10 mouse cellular contexts compared by ENCODE assay signal in the genomic region with DNA sequence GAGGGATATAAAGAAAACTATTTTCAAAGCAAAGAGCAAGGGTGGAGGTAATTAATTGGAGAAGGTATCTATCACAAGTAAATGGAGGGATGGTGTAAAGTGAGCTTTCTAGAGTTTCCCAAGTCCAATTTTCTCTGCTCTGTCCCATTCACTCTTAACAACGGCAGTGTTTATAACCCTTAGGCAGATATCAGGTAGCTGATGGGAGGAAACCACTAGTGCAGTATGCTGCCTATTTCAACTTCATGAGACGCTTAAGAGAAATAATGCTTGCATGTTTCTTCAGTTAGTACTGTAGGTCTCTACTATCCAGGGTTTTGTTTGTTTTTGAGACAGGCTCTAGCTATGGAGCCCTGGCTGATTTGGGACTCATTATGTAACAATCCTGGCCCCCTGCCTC. TPM values are rescaled to one million over a fixed set of nuclear protein-coding genes. Genes with fewer than 3 reads are reported as not detected.
DNase-seq lines count a peak whose midpoint lies in the region; ATAC-seq and TF ChIP-seq lines count a peak whose summit lies in the region.
"Had no signal": no experiment of that assay in that cellular context is flagged by ENCODE, and none has a peak within 500 bp of the region (broad histone marks: within the 10 kb centered on the region; RNA-seq: fewer than 3 reads in every experiment).

No protein-coding gene starts in this region.

- no peak overlapping the region for H3K9ac ChIP-seq in heart, embryonic 13.5 days
- H3K9ac ChIP-seq in midbrain, embryonic 11.5 days (ENCODE audit: low read length) = no peak overlapping the region; the same call in 1 of the 2 replicates
- H3K9ac ChIP-seq in midbrain, embryonic 14.5 days (replicated peaks; ENCODE audit: low read length) = no peak overlapping the region
- no peak overlapping the region for H3K9ac ChIP-seq in forebrain, embryonic 13.5 days
- H3K9ac ChIP-seq in liver, postnatal 0 days (replicated peaks) = peak overlapping the region; percentile 79

- peak overlapping the region; percentile 78; the same call in 1 of the 2 replicates for H3K4me2 ChIP-seq in heart, embryonic 13.5 days
- peak overlapping the region; percentile 6; the same call in 1 of the 2 replicates for H3K4me2 ChIP-seq in midbrain, embryonic 11.5 days
- no peak overlapping the region for H3K4me2 ChIP-seq in midbrain, embryonic 14.5 days (ENCODE audit: low read length)
- H3K4me2 ChIP-seq in forebrain, embryonic 13.5 days = no peak overlapping the region
- H3K4me2 ChIP-seq in liver, postnatal 0 days (ENCODE audit: low read depth, low read length) = peak overlapping the region; percentile 78

- 80% methylated on average over 2 of the region's 2 CpGs for WGBS in heart, embryonic 13.5 days
- WGBS in midbrain, embryonic 11.5 days = 77% methylated on average over 2 of the region's 2 CpGs
- WGBS in midbrain, embryonic 14.5 days = 80% methylated on average over 2 of the region's 2 CpGs
- WGBS in forebrain, embryonic 13.5 days = 81% methylated on average over 2 of the region's 2 CpGs
- 59% methylated on average over 2 of the region's 2 CpGs for WGBS in liver, postnatal 0 days (ENCODE audit: insufficient replicate concordance)

- no peaks in the 10 kb centered on the region for H3K27me3 ChIP-seq in heart, embryonic 13.5 days (replicated peaks)
- no peaks in the 10 kb centered on the region for H3K27me3 ChIP-seq in midbrain, embryonic 11.5 days (ENCODE audit: control insufficient read depth, insufficient read depth, low read length)
- no peaks in the 10 kb centered on the region for H3K27me3 ChIP-seq in midbrain, embryonic 14.5 days (ENCODE audit: control insufficient read depth, insufficient read depth, low read length)
- no peaks in the 10 kb centered on the region for H3K27me3 ChIP-seq in forebrain, embryonic 13.5 days
- no peaks in the 10 kb centered on the region for H3K27me3 ChIP-seq in liver, postnatal 0 days (ENCODE audit: insufficient read depth, low read length)

- intact Hi-C loops in heart, postnatal 14 days (cut with DNase I) = loop anchor here (5.0 kb wide), 1 partner anchor 1535 kb away; a partner anchor contains a TSS

- H3K36me3 ChIP-seq in heart, embryonic 13.5 days = no peaks in the 10 kb centered on the region
- no peaks in the 10 kb centered on the region for H3K36me3 ChIP-seq in midbrain, embryonic 11.5 days (ENCODE audit: control insufficient read depth, insufficient read depth, low read length)
- no peaks in the 10 kb centered on the region for H3K36me3 ChIP-seq in midbrain, embryonic 14.5 days (ENCODE audit: control insufficient read depth, insufficient read depth, low read length)
- H3K36me3 ChIP-seq in forebrain, embryonic 13.5 days (ENCODE audit: poor library complexity, severe bottlenecking) = no peaks in the 10 kb centered on the region
- no peaks in the 10 kb centered on the region for H3K36me3 ChIP-seq in liver, postnatal 0 days (replicated peaks; ENCODE audit: insufficient read depth, low read length)

- DNase-seq in heart, postnatal 14 days = no peak
- peak; percentile 82 for DNase-seq in midbrain, embryonic 11.5 days (ENCODE audit: low spot score, missing footprints)
- DNase-seq in midbrain, embryonic 14.5 days = no peak
- DNase-seq in liver, postnatal 0 days = no peak
- no peak for DNase-seq in adipocyte (ENCODE audit: low spot score)
- DNase-seq in heart, adult 9 months (ENCODE audit: low spot score in 2 of 2) = no peak
- DNase-seq: lung, adult 2 months; retina, postnatal 1 day had no signal

- H3K27ac ChIP-seq in heart, embryonic 13.5 days (replicated peaks) = no peak overlapping the region
- H3K27ac ChIP-seq in midbrain, embryonic 11.5 days (ENCODE audit: low read depth, low read length) = 0 out of 2 replicates have a peak overlapping the region, but pooled peaks have one; percentile 51
- H3K27ac ChIP-seq in midbrain, embryonic 14.5 days (replicated peaks; ENCODE audit: low read depth, low read length) = no peak overlapping the region
- H3K27ac ChIP-seq in forebrain, embryonic 13.5 days = peak overlapping the region; percentile 89
- peak overlapping the region; percentile 96 for H3K27ac ChIP-seq in liver, postnatal 0 days (ENCODE audit: low read depth)

- H3K4me3 ChIP-seq in heart, embryonic 13.5 days = no peak overlapping the region
- no peak overlapping the region for H3K4me3 ChIP-seq in midbrain, embryonic 11.5 days (ENCODE audit: low read depth, low read length)
- no peak overlapping the region for H3K4me3 ChIP-seq in midbrain, embryonic 14.5 days (replicated peaks; ENCODE audit: low read depth, low read length)
- no peak overlapping the region for H3K4me3 ChIP-seq in forebrain, embryonic 13.5 days
- H3K4me3 ChIP-seq in liver, postnatal 0 days (ENCODE audit: low read depth, low read length) = peak overlapping the region; percentile 60; the same call in 1 of the 2 replicates

- no peaks in the 10 kb centered on the region for H3K9me3 ChIP-seq in heart, embryonic 13.5 days
- no peaks in the 10 kb centered on the region for H3K9me3 ChIP-seq in midbrain, embryonic 11.5 days (ENCODE audit: control insufficient read depth, low read length)
- no peaks in the 10 kb centered on the region for H3K9me3 ChIP-seq in midbrain, embryonic 14.5 days (ENCODE audit: control insufficient read depth, low read length)
- no peaks in the 10 kb centered on the region for H3K9me3 ChIP-seq in forebrain, embryonic 13.5 days (replicated peaks)
- no peaks in the 10 kb centered on the region for H3K9me3 ChIP-seq in liver, postnatal 0 days (ENCODE audit: low read length)

- no peak for ATAC-seq in heart, embryonic 13.5 days (ENCODE audit: extremely low read depth, insufficient number of reproducible peaks, low FRiP score, low TSS enrichment)
- ATAC-seq in midbrain, embryonic 11.5 days (ENCODE audit: low FRiP score) = no peak
- no peak for ATAC-seq in midbrain, embryonic 14.5 days (ENCODE audit: low FRiP score, low TSS enrichment)
- no peak for ATAC-seq in forebrain, embryonic 13.5 days
- no peak for ATAC-seq in liver, postnatal 0 days

- no peak for TF ChIP-seq EP300 in liver, postnatal 0 days (IDR thresholded peaks at IDR 0.05; ENCODE audit: low read depth)

- TF ChIP-seq CTCF in liver, postnatal 0 days (IDR thresholded peaks at IDR 0.05; ENCODE audit: low read depth) = no peak

- peaks cover 50% of the 10 kb centered on the region for H3K4me1 ChIP-seq in heart, embryonic 13.5 days
- peaks cover 16% of the 10 kb centered on the region for H3K4me1 ChIP-seq in midbrain, embryonic 11.5 days (ENCODE audit: control insufficient read depth, insufficient read depth, low read length)
- peaks cover 27% of the 10 kb centered on the region for H3K4me1 ChIP-seq in midbrain, embryonic 14.5 days (ENCODE audit: control insufficient read depth, insufficient read depth, low read length)
- H3K4me1 ChIP-seq in forebrain, embryonic 13.5 days = peaks cover 40% of the 10 kb centered on the region
- H3K4me1 ChIP-seq in liver, postnatal 0 days (ENCODE audit: insufficient read depth) = peaks cover 26% of the 10 kb centered on the region

RNA-seq across cellular contexts. Expression of a gene that starts 1.7 kb away (rescaled TPM):
- polyA plus RNA-seq in heart, embryonic 13.5 days (2015; fragmentation: Nextera tagmentation; extraction: Ambion mirVana) = 3.1 and 3.4 TPM in 2 replicates
- 100 to 1,000 TPM in 1 of 2 experiments, 10 to 100 TPM in 1; 67.9 to 160 TPM for total RNA-seq in heart, postnatal 14 days (2021)
- 9.9 and 11.3 TPM in 2 replicates for polyA plus RNA-seq in midbrain, embryonic 11.5 days (2014; fragmentation: Nextera tagmentation; extraction: Ambion mirVana)
- 0.86 and 1.1 TPM in 2 replicates for polyA plus RNA-seq in midbrain, embryonic 14.5 days (2014; fragmentation: Nextera tagmentation; extraction: Ambion mirVana)
- polyA plus RNA-seq in forebrain, embryonic 13.5 days (2015; fragmentation: Nextera tagmentation; extraction: Ambion mirVana) = 7.5 and 10.3 TPM in 2 replicates
- polyA plus RNA-seq in liver, postnatal 0 days (2015; fragmentation: Nextera tagmentation; extraction: Ambion mirVana) = 1.7 and 2.2 TPM in 2 replicates

RNA-seq across cellular contexts. Expression of a gene that starts 2.0 kb away (rescaled TPM):
- polyA plus RNA-seq in heart, embryonic 13.5 days (2015; fragmentation: Nextera tagmentation; extraction: Ambion mirVana) = 4.1 and 11.0 TPM in 2 replicates
- total RNA-seq in heart, postnatal 14 days (2021) = 100 to 1,000 TPM in 1 of 2 experiments, 10 to 100 TPM in 1; 69.3 to 132 TPM
- polyA plus RNA-seq in midbrain, embryonic 11.5 days (2014; fragmentation: Nextera tagmentation; extraction: Ambion mirVana) = 6.3 and 6.8 TPM in 2 replicates
- not detected in 2 replicates for polyA plus RNA-seq in midbrain, embryonic 14.5 days (2014; fragmentation: Nextera tagmentation; extraction: Ambion mirVana)
- polyA plus RNA-seq in forebrain, embryonic 13.5 days (2015; fragmentation: Nextera tagmentation; extraction: Ambion mirVana) = 2.8 and 10.7 TPM in 2 replicates
- 8.6 and 9.9 TPM in 2 replicates for polyA plus RNA-seq in liver, postnatal 0 days (2015; fragmentation: Nextera tagmentation; extraction: Ambion mirVana)

RNA-seq across cellular contexts. Expression of a gene that starts 3.7 kb away (rescaled TPM):
- 10.8 and 11.3 TPM in 2 replicates for polyA plus RNA-seq in heart, embryonic 13.5 days (2015; fragmentation: Nextera tagmentation; extraction: Ambion mirVana)
- total RNA-seq in heart, postnatal 14 days (2021) = 10 to 100 TPM; 29.6 to 55.4 TPM
- polyA plus RNA-seq in midbrain, embryonic 11.5 days (2014; fragmentation: Nextera tagmentation; extraction: Ambion mirVana) = 43.8 and 43.9 TPM in 2 replicates
- 6.6 and 6.8 TPM in 2 replicates for polyA plus RNA-seq in midbrain, embryonic 14.5 days (2014; fragmentation: Nextera tagmentation; extraction: Ambion mirVana)
- 42.8 and 45.2 TPM in 2 replicates for polyA plus RNA-seq in forebrain, embryonic 13.5 days (2015; fragmentation: Nextera tagmentation; extraction: Ambion mirVana)
- 18.0 and 18.3 TPM in 2 replicates for polyA plus RNA-seq in liver, postnatal 0 days (2015; fragmentation: Nextera tagmentation; extraction: Ambion mirVana)

RNA-seq across cellular contexts. Expression of a gene that starts 5.3 kb away (rescaled TPM):
- 15.8 and 19.9 TPM in 2 replicates for polyA plus RNA-seq in heart, embryonic 13.5 days (2015; fragmentation: Nextera tagmentation; extraction: Ambion mirVana)
- total RNA-seq in heart, postnatal 14 days (2021) = 100 to 1,000 TPM in 1 of 2 experiments, 10 to 100 TPM in 1; 44.4 to 112 TPM
- polyA plus RNA-seq in midbrain, embryonic 11.5 days (2014; fragmentation: Nextera tagmentation; extraction: Ambion mirVana) = 46.4 and 70.6 TPM in 2 replicates
- polyA plus RNA-seq in midbrain, embryonic 14.5 days (2014; fragmentation: Nextera tagmentation; extraction: Ambion mirVana) = 9.4 and 11.7 TPM in 2 replicates
- 60.3 and 62.0 TPM in 2 replicates for polyA plus RNA-seq in forebrain, embryonic 13.5 days (2015; fragmentation: Nextera tagmentation; extraction: Ambion mirVana)
- 7.4 and 9.4 TPM in 2 replicates for polyA plus RNA-seq in liver, postnatal 0 days (2015; fragmentation: Nextera tagmentation; extraction: Ambion mirVana)

RNA-seq across cellular contexts. Expression of a gene that starts 5.6 kb away (rescaled TPM):
- polyA plus RNA-seq in heart, embryonic 13.5 days (2015; fragmentation: Nextera tagmentation; extraction: Ambion mirVana) = 3.9 and 5.9 TPM in 2 replicates
- total RNA-seq in heart, postnatal 14 days (2021) = 10 to 100 TPM; 36.4 to 83.6 TPM
- polyA plus RNA-seq in midbrain, embryonic 11.5 days (2014; fragmentation: Nextera tagmentation; extraction: Ambion mirVana) = 9.9 and 12.6 TPM in 2 replicates
- polyA plus RNA-seq in midbrain, embryonic 14.5 days (2014; fragmentation: Nextera tagmentation; extraction: Ambion mirVana) = 4.1 and 7.9 TPM in 2 replicates
- 13.3 and 13.9 TPM in 2 replicates for polyA plus RNA-seq in forebrain, embryonic 13.5 days (2015; fragmentation: Nextera tagmentation; extraction: Ambion mirVana)
- polyA plus RNA-seq in liver, postnatal 0 days (2015; fragmentation: Nextera tagmentation; extraction: Ambion mirVana) = 5.1 and 5.3 TPM in 2 replicates

Comparison
In these comparisons a context has a peak if more than half of its experiments do, and no peak if none do; other contexts are left out.
1. H3K27ac ChIP-seq: peak in midbrain, embryonic 11.5 days (single experiment), forebrain, embryonic 13.5 days (single experiment) and liver, postnatal 0 days (single experiment); none in heart, embryonic 13.5 days (single experiment) and midbrain, embryonic 14.5 days (single experiment).
2. H3K4me2 ChIP-seq: peak in heart, embryonic 13.5 days (single experiment), midbrain, embryonic 11.5 days (single experiment) and liver, postnatal 0 days (single experiment); none in midbrain, embryonic 14.5 days (single experiment) and forebrain, embryonic 13.5 days (single experiment).